Mouse (Mus musculus) erythroblast, embryonic 14.5 days (primary cell): ENCODE data around the gene Pigl.

ENCODE experiments used
- GATA1 ChIP-seq: IDR thresholded peaks from 2 replicates; pipeline ENCODE4 v1.6.1; 2012; ENCODE audit warnings: low read length, inconsistent platforms, mixed read lengths
- TAL1 ChIP-seq: IDR thresholded peaks from 3 replicates; pipeline ENCODE4 v1.6.1; 2012; ENCODE audit warnings: low read length, inconsistent platforms, mixed read lengths

DNA sequence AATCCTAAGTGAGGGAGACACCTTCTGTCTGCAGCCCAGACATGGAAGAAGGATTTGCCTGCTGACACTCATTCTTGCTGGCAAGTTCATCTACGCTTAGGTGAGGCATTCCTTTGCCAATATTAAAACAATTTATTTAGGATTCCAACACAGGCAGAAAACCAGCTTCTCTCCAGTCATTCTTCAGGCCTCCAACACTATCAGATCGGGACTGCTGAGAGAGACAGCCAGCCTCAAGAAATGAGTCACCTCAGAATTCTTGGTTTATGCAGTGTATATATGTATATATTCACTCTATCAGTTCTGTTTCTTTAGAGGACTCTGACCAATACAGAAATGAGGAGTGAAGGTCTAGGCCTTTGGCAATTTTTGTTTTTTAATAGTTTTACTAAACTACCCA lies 105.3 kb downstream of the Pigl start:
- no peak for TF ChIP-seq GATA1
- no peak for TF ChIP-seq TAL1
